8 mouse cellular contexts compared by ENCODE assay signal in genomic region chr4:76440791-76441364, GRCm38 (mm10).
DNase-seq lines count a peak whose midpoint lies in the region; ATAC-seq and TF ChIP-seq lines count a peak whose summit lies in the region.

No protein-coding gene starts in this region.

- peak; percentile 60 for DNase-seq in hindbrain, postnatal 0 days (ENCODE audit: low spot score)
- DNase-seq in adrenal gland, postnatal 10 days = peak; percentile 84
- peak; percentile 87 for DNase-seq in cerebellum, adult 9-10 months
- peak; percentile 88 to 91 for DNase-seq in kidney, postnatal 25 days
- no peak for DNase-seq in right cerebral cortex, postnatal 25 days
- DNase-seq in retina, embryonic 14.5 days (ENCODE audit: low spot score) = no peak
- no peak for DNase-seq in left cerebral cortex, adult 18-20 months (ENCODE audit: low spot score in 2 of 2)

- H3K27ac ChIP-seq in hindbrain, postnatal 0 days = no peak overlapping the region
- no peak overlapping the region for H3K27ac ChIP-seq in hindbrain, embryonic 13.5 days

- no peaks in the 10 kb centered on the region for H3K9me3 ChIP-seq in hindbrain, postnatal 0 days (ENCODE audit: low read length)
- no peaks in the 10 kb centered on the region for H3K9me3 ChIP-seq in hindbrain, embryonic 13.5 days

- no peak for TF ChIP-seq CTCF in hindbrain, postnatal 0 days (IDR thresholded peaks at IDR 0.05; ENCODE audit: low read depth)

- ATAC-seq in hindbrain, postnatal 0 days = no peak
- no peak for ATAC-seq in hindbrain, embryonic 13.5 days (ENCODE audit: low FRiP score)

- no peak overlapping the region for H3K4me3 ChIP-seq in hindbrain, postnatal 0 days (ENCODE audit: low read length)
- H3K4me3 ChIP-seq in hindbrain, embryonic 13.5 days = no peak overlapping the region

- H3K9ac ChIP-seq in hindbrain, postnatal 0 days (replicated peaks; ENCODE audit: low read length) = no peak overlapping the region
- H3K9ac ChIP-seq in hindbrain, embryonic 13.5 days = no peak overlapping the region

- H3K27me3 ChIP-seq in hindbrain, postnatal 0 days (ENCODE audit: insufficient read depth, low read length) = no peaks in the 10 kb centered on the region
- H3K27me3 ChIP-seq in hindbrain, embryonic 13.5 days = no peaks in the 10 kb centered on the region

- peak overlapping the region; percentile 39 for H3K4me2 ChIP-seq in hindbrain, postnatal 0 days (ENCODE audit: low read depth, low read length)
- no peak overlapping the region; the same call in 1 of the 2 replicates for H3K4me2 ChIP-seq in hindbrain, embryonic 13.5 days

- WGBS in hindbrain, postnatal 0 days = 35% methylated on average over 6 of the region's 6 CpGs
- 33% methylated on average over 6 of the region's 6 CpGs for WGBS in hindbrain, embryonic 13.5 days

- peaks cover 25% of the 10 kb centered on the region; the same call in 1 of the 2 replicates for H3K4me1 ChIP-seq in hindbrain, postnatal 0 days (ENCODE audit: insufficient read depth, low read length)
- H3K4me1 ChIP-seq in hindbrain, embryonic 13.5 days (replicated peaks) = peaks cover 56% of the 10 kb centered on the region

- no peaks in the 10 kb centered on the region for H3K36me3 ChIP-seq in hindbrain, postnatal 0 days (ENCODE audit: insufficient read depth, low read length)
- no peaks in the 10 kb centered on the region for H3K36me3 ChIP-seq in hindbrain, embryonic 13.5 days

Comparison
In these comparisons a context has a peak if more than half of its experiments do, and no peak if none do; other contexts are left out.
1. DNase-seq: peak in hindbrain, postnatal 0 days (single experiment), adrenal gland, postnatal 10 days (single experiment), cerebellum, adult 9-10 months (single experiment) and kidney, postnatal 25 days (2 of 2); none in right cerebral cortex, postnatal 25 days (single experiment), retina, embryonic 14.5 days (single experiment) and left cerebral cortex, adult 18-20 months (0 of 2).